Mouse (Mus musculus): ENCODE results near the gene Tbc1d22a.

Gene Tbc1d22a

GRCm38 (mm10) chr15:86213753-86214548, at the start of gene Tbc1d22a:
TSS of gene Tbc1d22a (plus strand) at chr15:86214459.
- peak; percentile 92 for DNase-seq

GRCm38 (mm10) chr15:86164718-86165345, 49.4 kb upstream of the Tbc1d22a start:
- DNase-seq = no peak

GRCm38 (mm10) chr15:86165811-86166590, 48.3 kb upstream of the Tbc1d22a start:
- DNase-seq = no peak

GRCm38 (mm10) chr15:86167032-86167655, 47.1 kb upstream of the Tbc1d22a start:
- DNase-seq = no peak

- peak; percentile 67 for DNase-seq
Observed at GRCm38 (mm10) chr15:86167787-86168504, 46.3 kb upstream of the Tbc1d22a start.

- peak; percentile 57 for DNase-seq
Observed at GRCm38 (mm10) chr15:86168505-86168867, 45.8 kb upstream of the Tbc1d22a start.

- peak; percentile 27 for DNase-seq
Observed at GRCm38 (mm10) chr15:86168941-86169816, 45.1 kb upstream of the Tbc1d22a start.

- DNase-seq = no peak
Observed at GRCm38 (mm10) chr15:86169817-86170110, 44.5 kb upstream of the Tbc1d22a start.

- peak; percentile 67 for DNase-seq
Observed at GRCm38 (mm10) chr15:86171316-86171715, 42.9 kb upstream of the Tbc1d22a start.

- peak; percentile 31 for DNase-seq
Observed at GRCm38 (mm10) chr15:86172124-86172523, 42.1 kb upstream of the Tbc1d22a start.

GRCm38 (mm10) chr15:86172526-86172925, 41.7 kb upstream of the Tbc1d22a start:
- peak; percentile 56 for DNase-seq

GRCm38 (mm10) chr15:86173136-86173985, 40.9 kb upstream of the Tbc1d22a start:
- peak; percentile 79 for DNase-seq

GRCm38 (mm10) chr15:86175253-86176050, 38.8 kb upstream of the Tbc1d22a start:
- peak; percentile 50 for DNase-seq

- no peak for DNase-seq
Observed at GRCm38 (mm10) chr15:86176166-86176565, 38.1 kb upstream of the Tbc1d22a start.

- no peak for DNase-seq
Observed at GRCm38 (mm10) chr15:86176771-86177702, 37.2 kb upstream of the Tbc1d22a start.

- peak; percentile 36 for DNase-seq
Observed at GRCm38 (mm10) chr15:86177703-86178251, 36.5 kb upstream of the Tbc1d22a start.

- no peak for DNase-seq
Observed at GRCm38 (mm10) chr15:86178594-86178993, 35.7 kb upstream of the Tbc1d22a start.

GRCm38 (mm10) chr15:86180427-86180826, 33.8 kb upstream of the Tbc1d22a start:
- DNase-seq = peak; percentile 65
